Mouse (Mus musculus): ENCODE measurements around the gene Bckdha.

Bckdha gene

DNA sequence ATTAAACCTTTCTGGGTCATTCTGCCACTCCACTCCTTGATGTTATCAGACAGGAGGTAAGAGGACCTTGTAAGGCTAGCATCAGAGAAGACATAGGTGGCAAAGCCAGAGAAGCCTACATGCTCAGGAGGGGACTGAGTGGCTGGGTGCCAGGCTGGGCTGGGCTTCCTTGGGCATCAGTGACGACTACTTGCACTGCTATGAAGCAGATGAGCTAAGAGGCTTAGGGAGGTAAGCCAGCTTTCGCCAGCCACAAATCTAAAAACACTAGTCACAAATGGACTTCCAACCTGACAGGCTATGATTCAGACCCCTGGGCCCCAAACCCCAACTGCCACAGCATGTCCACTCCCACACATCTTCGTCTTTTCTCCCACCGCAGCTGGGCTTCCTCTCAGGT is 14.2 kb downstream of the Bckdha start:
- DNase-seq = no peak

DNA sequence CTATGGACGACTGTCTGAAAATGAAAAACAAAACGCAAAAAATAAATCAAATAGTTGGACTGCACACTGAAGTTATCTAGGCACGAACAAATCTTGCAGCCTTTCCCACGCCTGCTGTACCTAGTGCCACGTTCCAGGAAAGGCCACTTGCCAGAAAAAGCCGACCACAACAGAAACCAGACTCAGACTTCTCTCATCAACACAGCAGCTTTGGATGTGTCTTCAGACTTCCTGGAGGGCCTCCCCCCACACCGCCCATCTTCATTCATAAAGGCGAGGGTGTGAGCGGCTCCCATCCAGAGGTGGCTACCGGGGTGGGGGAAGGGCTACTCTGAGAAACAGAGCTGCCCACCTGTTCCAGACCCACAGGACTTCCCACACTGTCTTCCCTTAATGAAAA is 14.6 kb downstream of the Bckdha start:
- DNase-seq = no peak

GRCm38 (mm10) chr7:25639754-25640153 is 19.0 kb downstream of the Bckdha start:
- DNase-seq = peak; percentile 49

DNA sequence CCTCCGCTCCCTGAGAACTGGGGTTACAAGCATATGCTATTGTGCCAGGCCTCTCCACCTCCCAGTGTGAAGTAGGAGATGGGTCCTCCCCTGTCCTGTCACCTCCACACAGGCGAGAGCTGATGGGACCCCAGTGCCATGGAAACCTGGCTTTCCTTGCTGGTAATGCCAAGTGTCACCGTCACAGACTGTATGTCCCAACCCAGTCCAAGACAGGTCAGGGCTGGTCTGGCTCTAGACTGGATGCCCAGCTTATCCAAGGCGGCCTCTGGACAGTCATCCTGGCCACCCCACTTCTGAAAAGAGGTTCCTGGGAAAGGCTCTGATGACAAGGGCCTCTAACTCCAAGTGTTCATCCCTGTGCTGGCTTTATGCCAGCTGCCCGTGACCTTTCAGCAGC is 21.7 kb downstream of the Bckdha start:
- DNase-seq = no peak

GRCm38 (mm10) chr7:25636373-25636772 is 22.4 kb downstream of the Bckdha start:
- DNase-seq = no peak

GRCm38 (mm10) chr7:25632679-25633078 is 26.1 kb downstream of the Bckdha start:
- no peak for DNase-seq

- DNase-seq = no peak
Measured at GRCm38 (mm10) chr7:25628323-25628620, 30.5 kb downstream of the Bckdha start.

DNA sequence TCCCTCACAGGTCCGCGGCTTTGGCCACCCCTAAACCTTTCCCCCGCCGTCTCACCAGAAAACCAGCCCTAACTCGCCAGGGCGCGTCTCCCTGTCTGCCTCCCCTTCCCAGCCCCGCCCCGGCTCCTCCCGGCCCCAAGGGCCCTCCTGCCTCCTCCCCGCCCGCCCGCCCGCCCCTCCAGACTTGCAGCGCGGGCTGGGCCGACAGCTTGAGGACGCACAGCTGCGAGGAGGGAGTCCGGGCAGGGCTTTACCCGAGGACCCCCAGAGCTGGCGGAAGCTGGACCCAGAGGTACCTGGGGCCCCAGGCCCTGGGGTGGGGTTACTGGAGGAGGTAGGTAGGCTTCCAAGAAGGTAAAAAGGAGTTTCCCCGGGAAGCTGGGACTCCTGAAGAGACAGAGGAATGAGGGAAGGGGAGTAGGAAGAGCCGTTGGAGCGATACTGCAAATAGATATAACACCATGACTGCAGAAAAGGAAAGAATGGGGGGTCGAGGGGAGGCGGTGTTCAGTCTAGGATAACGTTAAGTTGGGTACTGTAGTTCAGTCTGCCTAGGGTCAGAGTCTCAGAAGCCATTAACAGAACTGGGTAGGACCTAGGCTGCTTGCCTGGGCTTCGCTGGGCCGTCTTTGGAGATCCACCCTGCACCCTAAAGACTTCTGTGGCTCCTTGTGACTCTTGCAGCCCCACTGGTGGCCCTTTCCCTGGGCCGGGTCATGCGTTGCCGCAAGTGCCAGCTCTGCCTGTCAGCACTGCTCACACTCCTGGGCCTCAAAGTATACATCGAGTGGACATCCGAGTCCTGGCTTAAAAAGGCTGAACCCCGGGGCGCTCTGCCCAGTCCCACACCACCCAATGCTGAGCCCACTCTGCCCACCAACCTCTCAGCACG is 31.1 kb downstream of the Bckdha start:
- no peak for DNase-seq

DNA sequence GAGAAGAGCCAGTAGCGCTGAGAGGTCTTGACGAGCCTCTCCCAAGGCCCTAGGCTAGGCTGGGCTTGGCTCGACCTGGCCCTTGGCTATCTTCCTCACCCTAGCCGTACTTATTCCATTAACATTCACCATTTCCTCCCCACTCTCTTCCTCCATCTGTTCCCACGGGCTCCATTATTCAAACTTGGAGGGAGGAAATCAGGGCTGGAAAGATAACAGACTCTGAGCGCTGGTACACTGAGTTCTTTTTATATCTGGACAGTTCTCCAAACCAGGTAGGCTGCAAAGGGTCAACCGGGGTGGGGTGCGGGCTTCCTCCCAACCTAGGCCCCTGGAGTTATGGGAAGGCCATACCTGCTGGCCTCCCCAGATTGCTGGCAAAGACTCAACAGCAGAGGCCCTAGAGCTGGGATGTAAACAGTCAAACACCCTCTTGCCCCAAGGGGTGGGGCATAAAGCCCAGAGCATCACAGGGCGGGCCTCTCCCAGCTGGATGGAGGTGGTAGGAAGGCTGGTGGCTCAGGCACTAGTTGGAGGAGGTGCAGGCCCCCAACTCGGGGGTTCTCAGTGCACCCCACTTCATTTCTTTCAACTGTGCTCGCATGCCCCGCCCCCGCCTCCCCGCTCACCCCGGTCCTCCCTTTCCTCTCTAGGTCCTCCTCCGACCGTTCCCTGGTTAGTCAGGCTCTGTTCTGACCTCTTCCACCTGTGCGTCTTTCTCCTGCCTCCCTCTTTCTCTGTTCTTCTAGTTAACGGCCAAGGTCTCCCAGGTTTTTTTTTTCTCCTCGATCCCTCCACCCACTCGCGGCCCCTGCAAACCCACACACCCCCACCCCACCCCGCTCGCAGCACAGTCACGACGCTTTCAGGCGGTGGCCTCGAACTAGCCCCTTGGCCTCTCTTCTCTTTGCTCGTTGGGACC is 32.0 kb downstream of the Bckdha start, which contains the start of gene B3gnt8:
Gene B3gnt8, plus strand, starts transcription at position 146 of the 922 bp plus-strand sequence.
- DNase-seq = no peak

DNA sequence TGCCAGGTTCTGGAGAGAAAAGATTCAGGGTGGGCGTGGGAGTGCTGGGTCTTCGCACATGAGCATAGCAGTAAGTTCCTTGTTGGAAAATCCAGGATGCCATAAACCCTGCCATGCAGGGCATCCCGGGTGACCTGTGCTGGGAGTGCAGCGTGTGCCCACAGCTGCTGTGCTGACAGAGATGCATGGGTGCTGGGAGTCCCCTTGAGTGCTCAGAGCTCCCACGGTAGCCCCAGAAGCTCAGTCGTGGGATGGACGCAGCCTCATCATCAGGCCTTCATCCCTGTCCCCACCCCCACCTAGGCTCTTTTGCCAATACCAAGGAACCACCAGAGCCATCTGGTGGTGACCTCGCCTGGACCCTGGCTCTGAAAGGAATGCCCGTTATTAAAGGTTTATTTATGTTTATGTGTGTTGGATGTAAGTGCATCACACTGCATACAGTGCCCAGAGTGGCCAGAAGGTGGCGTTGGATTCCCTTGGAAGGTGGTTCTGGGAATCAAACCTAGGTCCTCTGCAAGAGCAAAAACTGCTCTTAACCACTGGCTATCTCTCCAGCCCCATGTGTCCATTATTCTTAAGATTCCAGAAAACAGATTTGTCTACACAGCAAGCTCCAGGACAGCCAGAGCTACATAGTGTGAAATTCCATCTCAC is 33.1 kb downstream of the Bckdha start:
- no peak for DNase-seq

GRCm38 (mm10) chr7:25624851-25625250 is 33.9 kb downstream of the Bckdha start:
- DNase-seq = no peak

- DNase-seq = no peak
Measured at GRCm38 (mm10) chr7:25623857-25624370, 34.9 kb downstream of the Bckdha start.

DNA sequence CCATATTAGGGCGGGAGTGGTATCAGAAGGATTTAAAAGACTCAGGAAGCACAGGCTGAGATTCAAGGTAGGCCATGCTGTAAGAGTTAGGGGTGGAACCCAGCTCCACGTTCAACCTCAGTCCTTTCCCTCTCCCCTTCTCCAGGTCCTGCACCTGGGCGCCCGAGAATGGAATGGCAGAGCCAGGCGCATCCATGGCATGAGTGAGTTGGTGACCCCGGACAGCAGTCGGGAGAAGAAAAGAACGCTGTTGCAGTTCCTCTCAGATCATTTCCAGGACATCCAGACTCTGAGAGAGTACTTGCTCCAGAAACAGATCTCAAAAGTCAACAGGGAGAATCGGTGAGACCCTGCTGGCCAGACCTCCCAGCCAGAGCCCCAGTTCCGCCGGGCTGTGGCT is 38.0 kb downstream of the Bckdha start:
- DNase-seq = no peak

DNA sequence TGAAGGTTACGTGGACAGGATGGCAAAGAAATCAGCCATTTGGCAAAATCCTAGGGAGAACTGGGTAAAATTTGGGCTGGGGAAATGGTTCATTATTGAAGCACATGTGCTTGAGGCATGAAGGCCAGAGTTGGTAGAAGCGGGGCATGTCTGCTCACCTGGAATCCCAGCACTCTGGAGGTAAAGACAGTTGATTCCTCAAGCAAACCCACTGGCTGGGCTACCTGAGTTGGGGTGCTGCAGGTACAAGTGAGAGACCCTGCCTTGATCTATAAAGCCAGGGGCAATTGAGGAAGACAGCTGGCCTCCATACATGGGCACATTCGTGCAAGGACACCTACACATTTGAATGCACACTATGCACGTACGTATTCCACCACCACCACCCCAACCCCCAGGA is 38.7 kb downstream of the Bckdha start:
- no peak for DNase-seq

GRCm38 (mm10) chr7:25619722-25619991 is 39.1 kb downstream of the Bckdha start:
- DNase-seq = no peak

GRCm38 (mm10) chr7:25618865-25619721 is 39.7 kb downstream of the Bckdha start, which contains the start of gene Dmac2:
TSS of gene Dmac2 (plus strand) at chr7:25619414.
- peak; percentile 95 for DNase-seq

GRCm38 (mm10) chr7:25617376-25618160 is 41.2 kb downstream of the Bckdha start:
- DNase-seq = no peak

GRCm38 (mm10) chr7:25615706-25616011 is 43.1 kb downstream of the Bckdha start, which contains the start of gene Erich4:
TSS of gene Erich4 (minus strand) at chr7:25615892.
- DNase-seq = no peak

GRCm38 (mm10) chr7:25614831-25615705 is 43.7 kb downstream of the Bckdha start:
- DNase-seq = no peak

- no peak for DNase-seq
Measured at GRCm38 (mm10) chr7:25614086-25614485, 44.7 kb downstream of the Bckdha start.

Measured in right cerebral cortex, adult 18-20 months (tissue).